Mouse (Mus musculus) frontal cortex, postnatal 10 days (tissue): Measurements from ENCODE around the gene Gm5431.

Source experiments
- DNase-seq, 2 experiments: peaks; one replicate each; pipeline ENCODE4 v3.0.0; 2022; ENCODE audit warnings: low spot score in 2 of 2, mixed read lengths in 1 of 2

The Gm5431 gene

DNA sequence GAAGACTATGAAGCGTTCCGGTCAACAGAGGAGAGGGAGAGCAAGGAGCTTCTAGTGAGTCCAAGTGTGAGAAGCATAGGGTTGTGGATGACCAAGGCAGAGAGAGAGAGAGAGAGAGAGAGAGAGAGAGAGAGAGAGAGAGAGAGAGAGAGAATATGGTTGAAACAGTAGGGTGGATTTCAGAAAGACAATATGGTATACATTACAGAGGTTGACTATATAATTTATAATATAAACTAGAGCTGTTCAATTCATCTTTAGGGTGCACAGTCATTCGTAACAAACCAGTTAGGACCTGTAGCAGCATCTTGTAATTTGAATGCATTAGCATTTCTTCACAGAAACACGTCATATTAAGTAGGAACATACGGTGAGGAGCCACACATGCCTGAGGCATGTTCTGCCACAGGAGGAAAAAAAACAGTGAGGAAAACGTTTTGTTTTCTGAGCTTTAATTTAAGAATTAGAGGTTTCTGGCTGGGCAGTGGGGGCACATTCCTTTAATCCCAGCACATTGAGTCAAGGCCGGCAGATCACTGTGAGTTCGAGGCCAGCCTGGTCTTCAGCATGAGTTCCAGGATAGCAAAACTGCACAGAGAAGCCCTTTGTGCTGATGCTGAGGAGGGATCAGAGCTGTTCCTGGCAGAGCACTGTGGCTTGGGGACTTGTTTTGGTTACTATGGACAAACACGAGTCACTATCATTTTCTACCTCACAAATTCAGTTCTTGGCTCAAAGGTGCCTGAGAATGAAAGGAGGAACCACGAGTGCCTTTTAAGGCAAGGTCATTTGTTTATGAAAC lies 62.9 kb downstream of the Gm5431 start:
- no peak for DNase-seq

DNA sequence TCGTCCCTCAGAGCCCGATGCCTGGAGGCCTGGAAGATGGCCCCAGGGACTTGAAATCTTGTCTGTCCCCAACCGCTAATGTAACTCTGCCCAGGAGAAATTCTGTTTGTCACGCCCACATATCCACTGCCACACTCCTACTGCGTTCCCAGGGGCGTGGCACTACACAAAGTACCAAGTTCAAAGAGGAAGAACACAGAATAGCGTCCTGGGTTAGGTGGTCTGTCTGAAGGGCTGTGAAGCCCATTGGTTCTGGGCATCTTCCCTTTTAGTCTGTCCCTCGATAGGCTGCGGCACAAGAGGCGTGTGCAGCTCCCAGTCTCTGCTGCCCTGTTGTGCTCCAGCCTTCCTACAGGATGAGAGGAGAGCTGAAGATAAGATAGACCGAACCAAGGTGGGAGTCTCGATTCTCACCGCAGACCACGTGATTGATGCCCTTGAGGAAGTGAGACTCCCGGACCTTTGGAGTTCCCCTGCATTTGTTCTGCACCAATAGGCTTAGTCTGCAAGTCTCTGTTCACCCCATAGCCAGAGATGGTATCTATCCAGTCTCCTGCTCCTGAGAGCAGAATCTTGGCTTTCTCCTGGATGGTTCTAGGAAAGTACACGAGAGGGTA lies 63.7 kb downstream of the Gm5431 start:
- no peak for DNase-seq
